Mouse (Mus musculus): ENCODE measurements around the gene Mc1r. TPM values are rescaled to one million over a fixed set of nuclear protein-coding genes. Genes with fewer than 3 reads are reported as not detected.
"Not testable (repeated sequence)": the region's sequence is repeated elsewhere in the genome, so short reads cannot be mapped to it uniquely, and the experiment has no call there.

Gene Mc1r
- polyA plus RNA-seq, 1 experiment from 2014 or later, result 0.14 TPM

GRCm38 (mm10) chr8:123414255-123414654 lies 7.3 kb downstream of the Mc1r start:
- Histone ChIP-seq H3K27ac (peak overlapping the region; percentile 96; the same call in 1 of the 2 replicates), H3K9me3 (no peaks in the 10 kb centered on the region), H3K36me3 (replicated peaks) (peaks cover 26% of the 10 kb centered on the region), H3K4me2 (peak overlapping the region; percentile 72), H3K9ac (peak overlapping the region; percentile 96), H3K27me3 (0 out of 2 replicates have a peak, but pooled peaks cover 5% of the 10 kb centered on the region), H3K4me1 (peaks cover 50% of the 10 kb centered on the region), H3K4me3 (replicated peaks) (peak overlapping the region; percentile 86)
- WGBS, result 14% methylated on average over 9 of the region's 9 CpGs
- ATAC-seq (ENCODE audit: low FRiP score), result no peak

DNA sequence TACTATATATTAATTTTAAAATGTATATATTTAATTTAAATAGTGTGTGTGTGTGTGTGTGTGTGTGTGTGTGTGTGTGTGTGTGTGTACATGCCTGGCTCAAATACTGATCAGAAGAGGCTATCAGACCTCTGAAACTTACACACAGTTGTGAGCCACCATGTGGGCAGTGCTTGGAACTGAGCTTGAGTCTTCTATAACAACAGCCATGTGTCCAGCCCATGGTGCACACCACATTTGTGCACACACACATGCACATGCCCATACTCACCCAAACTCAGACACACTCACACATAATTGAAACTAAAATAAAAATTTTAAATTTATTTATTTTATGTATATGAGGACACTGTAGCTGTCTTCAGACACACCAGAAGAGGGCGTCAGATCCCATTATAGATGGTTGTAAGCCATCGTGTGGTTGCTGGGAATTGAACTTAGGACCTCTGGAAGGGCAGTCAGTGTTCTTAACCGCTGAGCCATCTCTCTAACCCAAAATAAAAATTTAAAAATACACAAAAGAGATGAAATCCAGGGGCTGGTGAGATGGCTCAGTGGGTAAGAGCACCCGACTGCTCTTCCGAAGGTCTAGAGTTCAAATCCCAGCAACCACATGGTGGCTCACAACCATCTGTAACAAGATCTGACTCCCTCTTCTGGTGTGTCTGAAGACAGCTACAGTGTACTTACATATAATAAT lies 8.2 kb downstream of the Mc1r start:
- peaks cover 41% of the 10 kb centered on the region for H3K4me1 ChIP-seq
- ATAC-seq (ENCODE audit: low FRiP score), result not testable (repeated sequence)

DNA sequence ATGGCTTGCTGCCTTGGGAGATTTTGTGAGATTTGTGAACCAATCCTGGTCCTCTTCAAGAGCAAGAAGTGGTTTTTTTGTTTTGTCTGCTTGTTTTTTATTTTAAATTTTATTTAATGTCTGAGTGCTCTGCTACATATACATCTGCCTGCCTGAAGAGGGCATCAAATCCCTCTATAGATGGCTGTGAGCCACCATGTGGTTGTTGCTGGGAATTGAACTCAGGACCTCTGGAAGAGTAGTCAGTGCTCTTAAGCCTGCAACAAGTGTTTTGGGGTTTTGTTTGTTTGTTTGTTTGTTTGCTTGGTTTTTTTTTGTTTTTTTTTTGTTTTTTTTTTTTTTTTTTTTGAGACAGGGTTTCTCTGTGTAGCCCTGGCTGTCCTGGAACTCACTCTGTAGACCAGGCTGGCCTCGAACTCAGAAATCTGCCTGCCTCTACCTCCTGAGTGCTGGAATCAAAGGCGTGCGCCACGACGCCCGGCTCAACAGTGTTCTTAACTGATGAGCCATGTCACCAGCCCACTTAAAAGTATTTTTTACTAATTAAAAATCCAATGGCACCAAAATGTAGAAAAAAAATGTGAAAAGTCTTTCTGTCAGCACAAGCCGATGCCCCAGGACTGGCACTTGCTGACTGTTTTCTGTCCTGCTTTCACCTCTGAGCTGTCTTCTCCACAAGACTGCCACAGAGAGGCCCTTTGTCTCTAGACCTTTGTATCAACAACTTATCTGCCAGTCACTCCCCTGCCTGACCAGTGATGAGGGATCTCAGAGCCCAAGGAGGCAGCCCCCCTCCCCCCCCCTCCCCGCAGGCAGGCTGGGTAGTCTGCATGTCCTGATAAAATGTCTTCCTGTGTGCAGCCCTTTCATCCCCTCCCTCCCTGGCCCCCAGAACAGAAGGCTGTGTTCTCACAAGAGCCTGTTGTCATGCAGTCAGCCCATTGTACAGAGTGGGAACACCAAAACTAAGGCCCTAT lies 9.3 kb downstream of the Mc1r start:
- no peak for ATAC-seq (ENCODE audit: low FRiP score)
- Histone ChIP-seq H3K9me3 (no peaks in the 10 kb centered on the region), H3K4me1 (peaks cover 36% of the 10 kb centered on the region), H3K9ac (no peak overlapping the region), H3K4me3 (replicated peaks) (0 out of 2 replicates have a peak overlapping the region, but pooled peaks have one; percentile 3), H3K36me3 (replicated peaks) (peaks cover 46% of the 10 kb centered on the region), H3K27ac (no peak overlapping the region), H3K27me3 (no peaks in the 10 kb centered on the region), H3K4me2 (peak overlapping the region; percentile 40)
- WGBS, result 86% methylated on average over 8 of the region's 8 CpGs

More for the DNA sequence above, 8.2 kb downstream of the Mc1r start:
- H3K4me3 ChIP-seq (replicated peaks), result peak overlapping the region; percentile 86
- H3K36me3 ChIP-seq (replicated peaks), result peaks cover 34% of the 10 kb centered on the region
- not testable (repeated sequence) for H3K9ac ChIP-seq, H3K9me3 ChIP-seq, H3K27ac ChIP-seq, H3K27me3 ChIP-seq
- H3K4me2 ChIP-seq, result peak overlapping the region; percentile 72
- 80% methylated on average over 5 of the region's 5 CpGs for WGBS

GRCm38 (mm10) chr8:123416944-123417555 lies 10.1 kb downstream of the Mc1r start:
- H3K4me2 ChIP-seq, result peak overlapping the region; percentile 31
- H3K4me3 ChIP-seq (replicated peaks), result no peak overlapping the region
- H3K4me1 ChIP-seq, result peaks cover 39% of the 10 kb centered on the region
- peaks cover 51% of the 10 kb centered on the region for H3K36me3 ChIP-seq (replicated peaks)
- no peaks in the 10 kb centered on the region for H3K27me3 ChIP-seq
- H3K27ac ChIP-seq, result no peak overlapping the region
- WGBS, result 85% methylated on average over 8 of the region's 8 CpGs
- no peak for ATAC-seq (ENCODE audit: low FRiP score)
- H3K9ac ChIP-seq, result no peak overlapping the region
- H3K9me3 ChIP-seq, result no peaks in the 10 kb centered on the region

- no peak overlapping the region for H3K9ac ChIP-seq
- H3K36me3 ChIP-seq (replicated peaks), result peaks cover 59% of the 10 kb centered on the region
- H3K27ac ChIP-seq, result no peak overlapping the region
- no peak for ATAC-seq (ENCODE audit: low FRiP score)
- no peaks in the 10 kb centered on the region for H3K9me3 ChIP-seq
- H3K4me3 ChIP-seq (replicated peaks), result no peak overlapping the region
- no peaks in the 10 kb centered on the region for H3K27me3 ChIP-seq
- no peak overlapping the region for H3K4me2 ChIP-seq
- 90% methylated on average over 4 of the region's 4 CpGs for WGBS
- peaks cover 31% of the 10 kb centered on the region for H3K4me1 ChIP-seq
Measured at GRCm38 (mm10) chr8:123419711-123420110, 12.8 kb downstream of the Mc1r start.

- H3K9me3 ChIP-seq, result no peaks in the 10 kb centered on the region
- 95% methylated on average over 34 of the region's 34 CpGs for WGBS
- H3K9ac ChIP-seq, result no peak overlapping the region
- peaks cover 31% of the 10 kb centered on the region for H3K4me1 ChIP-seq
- H3K27me3 ChIP-seq, result no peaks in the 10 kb centered on the region
- H3K4me2 ChIP-seq, result no peak overlapping the region
- no peak overlapping the region for H3K27ac ChIP-seq
- H3K4me3 ChIP-seq (replicated peaks), result no peak overlapping the region
- peaks cover 59% of the 10 kb centered on the region for H3K36me3 ChIP-seq (replicated peaks)
- ATAC-seq (ENCODE audit: low FRiP score), result 0 out of 2 replicates have a peak, but pooled peaks have one; percentile 15
Measured at GRCm38 (mm10) chr8:123420525-123421281, 13.8 kb downstream of the Mc1r start.

GRCm38 (mm10) chr8:123421325-123421724 lies 14.4 kb downstream of the Mc1r start:
- Histone ChIP-seq H3K9me3 (0 out of 2 replicates have a peak, but pooled peaks cover under 1% of the 10 kb centered on the region), H3K4me1 (peaks cover 30% of the 10 kb centered on the region), H3K4me2 (no peak overlapping the region), H3K9ac (no peak overlapping the region), H3K27me3 (no peaks in the 10 kb centered on the region), H3K4me3 (replicated peaks) (no peak overlapping the region), H3K36me3 (replicated peaks) (peaks cover 59% of the 10 kb centered on the region), H3K27ac (no peak overlapping the region)
- no peak for ATAC-seq (ENCODE audit: low FRiP score)
- WGBS, result 91% methylated on average over 19 of the region's 19 CpGs

- H3K27me3 ChIP-seq, result no peaks in the 10 kb centered on the region
- peak; percentile 65 for ATAC-seq (ENCODE audit: low FRiP score)
- no peak overlapping the region for H3K27ac ChIP-seq
- WGBS, result 20% methylated on average over 17 of the region's 17 CpGs
- no peak overlapping the region; the same call in 1 of the 2 replicates for H3K4me2 ChIP-seq
- peaks cover 10% of the 10 kb centered on the region for H3K9me3 ChIP-seq
- H3K4me1 ChIP-seq, result peaks cover 21% of the 10 kb centered on the region
- H3K36me3 ChIP-seq (replicated peaks), result peaks cover 53% of the 10 kb centered on the region
- H3K9ac ChIP-seq, result no peak overlapping the region
- H3K4me3 ChIP-seq (replicated peaks), result 0 out of 2 replicates have a peak overlapping the region, but pooled peaks have one; percentile 5
Measured at GRCm38 (mm10) chr8:123422056-123422780, 15.3 kb downstream of the Mc1r start.

- H3K36me3 ChIP-seq (replicated peaks), result peaks cover 49% of the 10 kb centered on the region
- no peaks in the 10 kb centered on the region for H3K27me3 ChIP-seq
- no peak overlapping the region for H3K4me2 ChIP-seq
- H3K4me3 ChIP-seq (replicated peaks), result no peak overlapping the region
- peaks cover 18% of the 10 kb centered on the region for H3K4me1 ChIP-seq
- H3K27ac ChIP-seq, result no peak overlapping the region
- 0 out of 2 replicates have a peak, but pooled peaks have one; percentile 2 for ATAC-seq (ENCODE audit: low FRiP score)
- H3K9me3 ChIP-seq, result peaks cover 15% of the 10 kb centered on the region
- H3K9ac ChIP-seq, result no peak overlapping the region
- WGBS, result 25% methylated on average over 3 of the region's 3 CpGs
Measured at GRCm38 (mm10) chr8:123422781-123423159, 15.9 kb downstream of the Mc1r start.

DNA sequence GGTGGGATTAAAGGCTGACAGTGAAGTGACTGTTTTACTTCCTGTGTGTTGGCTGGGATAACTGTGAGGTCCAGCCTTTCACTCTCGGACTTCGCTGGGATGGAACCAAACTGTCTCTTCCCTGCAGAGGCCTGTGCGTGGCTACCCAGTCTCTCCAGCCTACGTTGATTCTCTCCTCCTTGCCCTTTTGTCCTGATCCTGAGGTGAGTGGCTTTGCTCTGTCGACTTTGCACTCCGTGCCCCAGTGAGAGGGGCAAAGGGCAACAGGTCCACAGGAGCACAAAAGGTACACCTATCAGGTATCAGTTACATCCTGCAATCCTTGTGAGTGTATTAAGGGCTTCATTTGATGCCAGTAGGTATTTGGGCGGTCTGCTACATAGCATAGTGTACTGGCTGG lies 16.5 kb downstream of the Mc1r start, which contains the start of gene Def8:
Gene Def8, plus strand, starts transcription at position 87 of the 400 bp plus-strand sequence.
- H3K4me1 ChIP-seq, result peaks cover 13% of the 10 kb centered on the region
- peaks cover 42% of the 10 kb centered on the region for H3K36me3 ChIP-seq (replicated peaks)
- peaks cover 22% of the 10 kb centered on the region for H3K9me3 ChIP-seq
- H3K27me3 ChIP-seq, result no peaks in the 10 kb centered on the region
- 0 out of 2 replicates have a peak within 1 kb of the TSS, but pooled peaks have one; percentile 5 for H3K4me3 ChIP-seq (replicated peaks)
- no peak within 1 kb of the TSS; the same call in 1 of the 2 replicates for H3K4me2 ChIP-seq
- 77% methylated on average over 7 of the region's 7 CpGs for WGBS
- no peak within 1 kb of the TSS for H3K9ac ChIP-seq
- no peak for ATAC-seq (ENCODE audit: low FRiP score)
- H3K27ac ChIP-seq, result no peak within 1 kb of the TSS

All from forebrain, embryonic 12.5 days (tissue).